Mouse (Mus musculus): ENCODE measurements around the gene Fut8.

The Fut8 gene

GRCm38 (mm10) chr12:77305502-77305901 is 67.6 kb downstream of the Fut8 start:
- no peak for DNase-seq (ENCODE audit: low spot score in 2 of 2)

DNA sequence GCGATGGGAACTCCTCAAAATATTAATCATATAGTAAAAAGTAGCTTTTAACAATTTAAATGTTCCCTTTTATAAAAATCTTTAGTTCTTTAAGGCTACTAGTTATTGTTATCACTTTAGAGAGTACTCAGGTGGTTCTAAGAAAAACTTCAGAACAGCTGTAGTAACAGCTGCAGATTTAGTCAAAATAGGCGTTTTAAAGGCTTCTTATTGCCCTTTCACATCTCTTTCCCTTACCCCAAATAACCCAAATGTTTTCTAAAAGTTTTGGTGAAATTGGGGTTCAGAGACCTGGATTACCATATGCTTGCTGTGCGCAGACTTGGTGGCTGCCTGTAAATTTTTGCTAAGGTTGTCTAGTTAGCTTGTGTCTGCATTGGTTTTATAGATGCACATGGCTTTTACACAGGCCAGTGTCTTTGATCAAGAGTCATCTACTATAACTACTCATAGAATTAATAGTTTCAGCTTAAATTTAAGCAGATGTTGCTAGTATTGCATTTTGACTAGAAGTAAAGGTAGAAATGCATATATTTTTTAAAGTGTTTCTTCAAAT is 68.9 kb downstream of the Fut8 start:
- DNase-seq (ENCODE audit: low spot score in 2 of 2) = no peak

DNA sequence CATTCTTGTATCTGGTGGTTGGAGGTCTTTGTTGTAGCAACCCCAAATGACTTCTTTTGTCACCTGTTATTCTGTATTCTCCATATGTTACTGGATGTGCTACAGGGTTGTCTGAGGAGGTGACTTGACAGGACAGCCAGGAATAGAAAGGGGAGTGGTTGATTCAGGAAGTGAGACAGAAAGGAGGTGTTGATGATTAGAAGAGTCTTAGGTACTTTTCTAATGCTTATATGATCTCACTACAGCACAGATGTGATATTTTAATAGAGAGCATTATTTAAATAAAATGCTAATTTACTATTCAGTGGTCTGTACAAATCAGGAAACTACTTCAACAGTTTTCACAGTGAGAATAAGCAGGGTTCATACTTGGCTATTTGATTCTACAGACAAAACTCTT is 71.6 kb downstream of the Fut8 start:
- no peak for DNase-seq (ENCODE audit: low spot score in 2 of 2)

- no peak for DNase-seq (ENCODE audit: low spot score in 2 of 2)
Measured at GRCm38 (mm10) chr12:77313502-77313901, 75.6 kb downstream of the Fut8 start.

DNA sequence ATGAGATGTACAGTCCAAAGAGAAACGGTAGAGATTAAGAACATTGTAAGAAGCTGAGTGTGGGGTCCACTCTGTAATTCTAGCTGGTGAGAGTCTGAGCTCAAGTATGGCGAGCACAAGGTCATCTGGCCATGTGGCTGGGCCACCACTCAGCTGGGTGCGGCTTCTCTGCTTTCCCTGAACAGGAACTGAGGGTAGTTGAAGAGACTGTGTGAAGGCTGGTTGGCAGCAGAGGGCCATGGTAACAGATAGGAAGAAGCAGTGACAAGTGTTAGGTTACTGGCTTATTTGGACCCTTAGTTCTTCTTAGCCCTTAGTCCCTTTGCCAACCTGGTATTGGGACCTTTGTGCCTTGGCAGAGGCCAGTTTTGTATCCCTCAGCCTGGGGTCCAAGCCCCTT is 86.2 kb downstream of the Fut8 start:
- DNase-seq (ENCODE audit: low spot score in 2 of 2) = no peak

DNA sequence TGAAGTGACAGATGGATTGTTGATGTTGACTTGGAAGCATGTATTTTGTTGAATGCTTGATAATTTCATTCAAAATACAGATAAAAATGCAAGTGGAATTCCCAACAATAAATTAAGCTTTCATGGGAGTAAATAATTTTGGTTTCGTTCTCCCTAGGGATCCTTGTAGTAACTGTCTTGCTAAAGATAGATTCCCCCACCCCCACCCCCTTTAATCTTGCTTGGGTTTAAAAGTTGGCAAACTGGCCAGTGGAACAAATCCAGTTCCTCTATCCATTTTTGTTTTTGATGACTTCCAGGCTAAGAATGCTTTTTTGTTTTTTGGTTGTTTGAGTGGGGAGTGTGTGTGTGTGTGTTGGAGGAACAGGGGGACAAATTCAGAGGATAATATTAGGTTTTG is 108.6 kb downstream of the Fut8 start:
- no peak for DNase-seq (ENCODE audit: low spot score in 2 of 2)

DNA sequence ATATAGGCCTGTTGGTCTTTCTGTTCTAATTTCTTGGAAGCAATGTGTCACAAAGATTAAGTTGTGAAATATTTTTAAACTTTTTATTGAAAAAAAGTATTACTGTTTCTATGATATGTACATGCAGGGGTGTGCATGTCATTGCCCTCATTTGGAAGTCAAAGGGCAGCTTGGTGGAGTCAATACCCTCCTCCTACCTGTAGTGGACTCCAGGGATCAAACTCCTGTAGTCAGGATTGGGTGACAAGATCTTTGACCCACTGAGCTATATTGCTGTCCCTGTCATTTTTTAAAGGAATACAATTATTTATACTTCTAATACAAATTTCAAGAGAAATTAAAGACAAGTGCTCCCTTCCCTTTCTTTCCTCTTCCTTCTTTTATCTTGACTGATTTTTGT is 111.6 kb downstream of the Fut8 start:
- no peak for DNase-seq (ENCODE audit: low spot score in 2 of 2)

GRCm38 (mm10) chr12:77415720-77416119 is 177.8 kb downstream of the Fut8 start:
- no peak for DNase-seq (ENCODE audit: low spot score in 2 of 2)

DNA sequence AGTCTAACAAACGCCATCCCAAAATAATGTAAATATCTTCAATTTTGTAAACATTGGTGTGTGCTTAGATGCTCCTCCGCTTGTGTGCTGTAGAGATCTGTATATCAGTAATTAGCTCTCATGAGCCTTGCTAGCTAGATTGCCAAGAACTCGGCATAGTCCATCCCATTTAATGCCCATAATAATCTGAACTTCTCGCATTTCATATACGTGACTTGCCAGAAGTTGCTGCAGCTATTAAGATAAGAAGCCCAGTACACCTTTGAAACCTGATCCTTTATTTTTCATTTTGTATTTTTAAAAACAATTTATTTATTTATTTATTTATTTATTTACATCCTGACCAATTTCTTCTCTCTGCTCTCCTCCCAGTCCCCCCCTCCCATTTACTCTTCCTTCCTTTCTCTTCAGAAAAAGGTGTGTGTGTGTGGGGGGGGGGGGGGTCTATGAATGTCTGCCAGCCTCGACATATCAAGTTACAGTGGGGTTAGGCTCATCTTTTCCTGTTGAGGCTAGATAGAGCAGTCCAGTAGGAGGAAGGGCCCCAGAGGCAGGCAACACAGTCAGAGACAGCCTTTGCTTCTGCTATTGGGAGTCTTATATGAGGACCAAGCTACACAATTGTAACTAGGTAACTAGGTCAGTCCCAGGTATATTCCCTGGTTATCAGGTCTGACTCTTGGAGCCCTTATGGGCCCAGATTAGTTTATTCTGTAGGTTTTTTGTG is 183.9 kb downstream of the Fut8 start:
- DNase-seq (ENCODE audit: low spot score in 2 of 2) = no peak

DNA sequence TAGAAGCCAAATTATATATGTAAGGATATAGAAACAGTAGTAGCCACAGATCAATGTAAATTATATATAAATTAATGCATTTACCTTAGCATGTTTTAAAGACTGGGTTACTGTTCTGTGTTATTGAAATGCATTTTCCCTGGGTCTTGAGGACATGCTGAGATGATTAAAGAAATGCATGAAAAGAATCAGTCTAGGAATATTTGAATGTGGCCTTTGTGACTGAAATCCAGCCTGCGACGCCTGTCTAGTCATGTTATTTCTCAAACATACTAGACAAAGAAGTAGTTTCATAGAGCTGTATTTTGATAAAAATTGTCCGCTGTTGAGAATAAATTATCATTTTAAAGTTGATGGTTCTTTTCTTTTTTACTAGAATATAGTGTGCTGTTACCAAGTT is 188.2 kb downstream of the Fut8 start:
- no peak for DNase-seq (ENCODE audit: low spot score in 2 of 2)

- DNase-seq (ENCODE audit: low spot score in 2 of 2) = no peak
Measured at GRCm38 (mm10) chr12:77428165-77428564, 190.2 kb downstream of the Fut8 start.

- DNase-seq (ENCODE audit: low spot score in 2 of 2) = no peak
Measured at GRCm38 (mm10) chr12:77429381-77429780, 191.5 kb downstream of the Fut8 start.

GRCm38 (mm10) chr12:77436733-77437132 is 198.8 kb downstream of the Fut8 start:
- no peak for DNase-seq (ENCODE audit: low spot score in 2 of 2)

DNA sequence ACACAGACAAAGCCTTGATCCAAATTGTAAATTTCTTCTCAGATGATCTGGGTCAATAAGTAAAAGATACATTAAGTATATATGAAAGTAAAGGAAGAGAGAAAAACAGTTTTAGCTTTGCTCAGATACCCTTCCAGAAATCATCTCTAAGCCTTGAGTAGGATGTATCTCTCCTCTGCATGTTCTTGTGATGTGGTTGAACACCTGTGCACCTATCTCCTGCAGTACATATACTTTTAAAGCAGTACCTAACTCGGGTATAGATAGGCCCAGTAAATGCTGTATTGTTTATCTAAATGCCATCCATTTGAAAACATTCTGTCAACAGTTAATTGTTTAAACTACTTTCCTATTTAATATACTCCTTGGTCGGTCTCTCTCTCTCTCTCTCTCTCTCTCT is 212.9 kb downstream of the Fut8 start:
- DNase-seq (ENCODE audit: low spot score in 2 of 2) = no peak

DNA sequence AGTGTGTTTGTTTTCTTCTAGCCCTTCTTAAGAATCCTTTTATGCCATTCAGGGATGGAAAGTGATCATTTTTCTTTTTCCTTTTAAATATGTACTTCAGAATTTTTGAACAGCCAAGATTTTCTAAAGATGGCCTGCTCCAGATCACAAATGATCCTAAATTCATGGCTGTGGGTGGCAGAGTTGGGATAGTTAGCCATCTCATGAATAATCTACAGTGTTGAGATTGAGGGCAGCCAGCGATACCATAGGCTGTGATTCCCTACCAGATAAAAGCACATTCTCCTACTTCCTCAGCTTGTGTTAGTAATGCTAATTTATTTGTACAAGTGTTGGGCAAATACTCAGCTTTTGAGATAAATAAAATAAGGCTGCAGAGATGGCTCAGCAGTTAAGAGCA is 228.3 kb downstream of the Fut8 start:
- DNase-seq (ENCODE audit: low spot score in 2 of 2) = no peak

DNA sequence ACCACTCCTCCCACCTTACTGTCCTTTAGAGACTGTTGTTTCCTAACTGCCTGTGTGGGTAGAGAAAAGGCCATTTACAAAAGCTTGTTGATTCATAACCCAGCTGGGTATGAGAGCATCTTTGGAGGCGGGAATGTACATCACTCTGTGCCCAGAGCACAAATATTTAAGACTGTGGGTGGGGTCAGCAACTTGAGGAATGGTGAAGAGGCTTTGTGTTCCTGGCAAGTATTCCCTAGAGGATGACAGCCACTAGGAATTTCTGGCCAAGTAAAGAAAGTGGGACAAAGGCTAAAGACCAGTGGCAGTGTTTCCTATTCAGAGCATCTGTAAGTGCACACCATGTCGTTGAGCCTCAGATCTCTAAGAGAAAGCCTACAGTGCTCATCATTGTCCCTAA is 242.0 kb downstream of the Fut8 start:
- no peak for DNase-seq (ENCODE audit: low spot score in 2 of 2)

DNA sequence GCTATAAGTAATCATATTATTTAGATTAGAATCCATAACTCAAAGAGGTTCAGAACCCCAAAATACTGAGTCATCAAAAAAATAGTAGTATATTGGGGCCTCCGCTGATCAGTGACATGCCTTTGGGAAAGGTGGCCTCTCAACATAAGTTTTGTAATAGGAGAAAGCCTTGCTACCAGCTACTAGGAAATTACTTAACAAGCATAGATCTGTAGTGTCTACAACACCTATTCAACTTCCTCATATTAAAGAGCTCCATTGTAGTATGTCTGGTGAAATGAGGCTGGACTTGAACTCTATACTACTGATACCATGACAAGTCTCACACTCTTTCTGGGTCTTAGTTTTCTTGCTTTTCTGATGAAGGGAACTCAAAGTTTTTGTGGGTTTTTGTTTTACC is 243.2 kb downstream of the Fut8 start:
- DNase-seq (ENCODE audit: low spot score in 2 of 2) = no peak

GRCm38 (mm10) chr12:77481799-77482198 is 243.9 kb downstream of the Fut8 start:
- no peak for DNase-seq (ENCODE audit: low spot score in 2 of 2)

- no peak for DNase-seq (ENCODE audit: low spot score in 2 of 2)
Measured at GRCm38 (mm10) chr12:77483180-77483855, 245.4 kb downstream of the Fut8 start.

DNA sequence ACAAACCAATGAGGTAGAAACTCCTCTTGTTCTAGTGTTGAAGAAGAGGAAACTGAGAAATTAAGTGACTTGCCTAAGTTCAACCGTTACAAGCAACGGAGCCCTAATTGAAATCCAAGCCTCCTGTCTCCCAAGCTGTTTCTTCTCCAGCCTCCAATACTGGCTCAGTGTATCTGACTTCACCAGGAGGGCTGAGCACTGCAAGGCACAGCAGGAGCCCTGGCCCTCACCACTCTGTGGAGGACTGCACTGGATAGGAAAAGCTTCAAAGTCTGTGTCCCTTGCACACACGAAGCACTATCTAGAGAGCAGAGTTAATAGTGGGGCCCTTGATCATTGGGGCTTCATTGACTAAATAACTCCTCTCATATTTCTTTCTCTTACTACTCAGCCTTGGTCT is 246.8 kb downstream of the Fut8 start:
- no peak for DNase-seq (ENCODE audit: low spot score in 2 of 2)

DNA sequence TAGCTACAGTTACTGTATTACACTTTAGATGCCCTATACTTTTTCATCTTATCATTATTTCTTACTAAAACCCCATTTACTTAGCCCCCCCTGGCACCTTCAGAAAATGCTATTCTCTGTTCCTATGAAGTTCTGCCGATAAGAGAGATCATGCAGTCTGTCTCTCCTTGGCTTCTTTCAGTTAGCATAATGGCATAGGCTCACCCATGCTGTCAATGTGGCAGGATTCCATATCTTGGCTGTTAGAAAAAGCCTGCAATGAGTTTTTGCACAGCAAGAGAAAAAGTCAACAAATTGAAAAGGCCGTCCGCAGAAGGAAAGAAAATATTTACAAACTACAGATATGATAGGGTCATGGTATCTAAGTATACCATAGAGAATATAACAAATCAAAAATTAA is 253.6 kb downstream of the Fut8 start:
- DNase-seq (ENCODE audit: low spot score in 2 of 2) = no peak

DNA sequence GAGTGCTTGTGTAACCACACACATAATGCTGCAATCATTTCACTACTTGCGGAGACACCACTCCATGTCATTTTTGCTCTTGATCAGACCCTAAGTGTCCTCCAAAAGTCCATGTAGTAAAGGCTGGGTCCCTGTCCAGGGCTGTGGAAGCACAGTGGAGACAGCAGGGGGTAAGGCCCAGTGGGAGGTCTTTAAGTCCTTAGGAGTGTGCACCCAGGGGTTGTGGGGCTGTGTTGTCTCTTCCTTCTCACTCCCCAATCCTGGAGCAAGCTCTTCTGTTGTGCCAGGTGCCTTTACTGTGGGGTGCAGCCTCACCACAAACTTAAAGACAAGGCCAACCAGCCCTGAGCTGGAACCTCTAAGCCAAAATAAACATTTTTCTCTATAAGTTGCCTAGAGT is 257.9 kb downstream of the Fut8 start:
- no peak for DNase-seq (ENCODE audit: low spot score in 2 of 2)

DNA sequence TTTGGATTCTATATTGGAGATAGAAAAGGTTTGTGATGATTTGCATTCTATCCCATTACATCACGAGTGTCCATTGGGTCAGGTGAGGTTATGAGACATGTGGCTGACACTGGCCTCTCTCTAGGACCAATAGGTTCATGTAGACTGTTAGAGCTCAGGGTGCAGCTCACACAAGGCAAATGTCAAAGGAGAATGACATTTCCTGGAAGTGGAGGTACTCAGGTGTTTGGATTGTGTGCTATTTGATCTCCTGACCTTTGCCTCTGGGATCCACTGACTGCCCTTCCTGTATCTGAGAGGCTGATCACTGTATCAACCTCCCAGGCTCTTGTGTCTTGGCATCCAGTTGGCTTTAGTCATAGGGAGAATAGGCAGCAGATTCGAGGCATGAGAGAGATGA is 260.2 kb downstream of the Fut8 start:
- no peak for DNase-seq (ENCODE audit: low spot score in 2 of 2)

Data from spleen, postnatal 14 days (tissue).